Mouse (Mus musculus): ENCODE measurements around the gene Zc3h12c. TPM values are rescaled to one million over a fixed set of nuclear protein-coding genes. Genes with fewer than 3 reads are reported as not detected.
"Not testable (repeated sequence)": the region's sequence is repeated elsewhere in the genome, so short reads cannot be mapped to it uniquely, and the experiment has no call there.

Gene Zc3h12c
- polyA plus RNA-seq, 1 experiment from 2014 or later = 2.2 TPM

GRCm38 (mm10) chr9:52091752-52092151 is 76.6 kb downstream of the Zc3h12c start:
- no peak overlapping the region for H3K4me2 ChIP-seq (ENCODE audit: low read depth, low read length)
- no peak overlapping the region for H3K9ac ChIP-seq (ENCODE audit: low read length)
- no peak overlapping the region for H3K27ac ChIP-seq (ENCODE audit: low read length)
- 91% methylated on average over 9 of the region's 9 CpGs for WGBS
- no peak for ATAC-seq (ENCODE audit: insufficient read depth, low FRiP score)
- H3K4me1 ChIP-seq (ENCODE audit: control insufficient read depth, insufficient read depth, low read length) = no peaks in the 10 kb centered on the region
- 0 out of 2 replicates have a peak, but pooled peaks cover 4% of the 10 kb centered on the region for H3K36me3 ChIP-seq (ENCODE audit: control insufficient read depth, insufficient read depth, low read length)
- no peaks in the 10 kb centered on the region for H3K27me3 ChIP-seq (ENCODE audit: control insufficient read depth, insufficient read depth, low read length)
- no peak overlapping the region for H3K4me3 ChIP-seq (replicated peaks; ENCODE audit: low read length)
- no peaks in the 10 kb centered on the region for H3K9me3 ChIP-seq (replicated peaks; ENCODE audit: control insufficient read depth, low read length)

- Histone ChIP-seq H3K36me3 (ENCODE audit: control insufficient read depth, insufficient read depth, low read length) (0 out of 2 replicates have a peak, but pooled peaks cover 14% of the 10 kb centered on the region), H3K9me3 (replicated peaks; ENCODE audit: control insufficient read depth, low read length) (no peaks in the 10 kb centered on the region), H3K9ac (ENCODE audit: low read length) (no peak overlapping the region), H3K4me2 (ENCODE audit: low read depth, low read length) (no peak overlapping the region), H3K4me3 (replicated peaks; ENCODE audit: low read length) (no peak overlapping the region), H3K27me3 (ENCODE audit: control insufficient read depth, insufficient read depth, low read length) (no peaks in the 10 kb centered on the region), H3K4me1 (ENCODE audit: control insufficient read depth, insufficient read depth, low read length) (no peaks in the 10 kb centered on the region), H3K27ac (ENCODE audit: low read length) (no peak overlapping the region)
- no peak for ATAC-seq (ENCODE audit: insufficient read depth, low FRiP score)
- WGBS = 75% methylated on average over 4 of the region's 4 CpGs
Measured at GRCm38 (mm10) chr9:52082414-52082813, 86.0 kb downstream of the Zc3h12c start.

GRCm38 (mm10) chr9:52081979-52082378 is 86.4 kb downstream of the Zc3h12c start:
- Histone ChIP-seq H3K27ac (ENCODE audit: low read length) (no peak overlapping the region), H3K4me2 (ENCODE audit: low read depth, low read length) (no peak overlapping the region), H3K9ac (ENCODE audit: low read length) (no peak overlapping the region), H3K36me3 (ENCODE audit: control insufficient read depth, insufficient read depth, low read length) (0 out of 2 replicates have a peak, but pooled peaks cover 13% of the 10 kb centered on the region), H3K4me3 (replicated peaks; ENCODE audit: low read length) (no peak overlapping the region), H3K9me3 (replicated peaks; ENCODE audit: control insufficient read depth, low read length) (no peaks in the 10 kb centered on the region), H3K4me1 (ENCODE audit: control insufficient read depth, insufficient read depth, low read length) (no peaks in the 10 kb centered on the region), H3K27me3 (ENCODE audit: control insufficient read depth, insufficient read depth, low read length) (no peaks in the 10 kb centered on the region)
- no peak for ATAC-seq (ENCODE audit: insufficient read depth, low FRiP score)
- WGBS = 41% methylated on average over 2 of the region's 2 CpGs

- Histone ChIP-seq H3K27me3 (ENCODE audit: control insufficient read depth, insufficient read depth, low read length) (no peaks in the 10 kb centered on the region), H3K27ac (ENCODE audit: low read length) (no peak overlapping the region), H3K4me1 (ENCODE audit: control insufficient read depth, insufficient read depth, low read length) (no peaks in the 10 kb centered on the region), H3K9ac (ENCODE audit: low read length) (no peak overlapping the region), H3K4me3 (replicated peaks; ENCODE audit: low read length) (no peak overlapping the region), H3K36me3 (ENCODE audit: control insufficient read depth, insufficient read depth, low read length) (peaks cover 19% of the 10 kb centered on the region; the same call in 1 of the 2 replicates), H3K4me2 (ENCODE audit: low read depth, low read length) (no peak overlapping the region), H3K9me3 (replicated peaks; ENCODE audit: control insufficient read depth, low read length) (no peaks in the 10 kb centered on the region)
- 67% methylated on average over 1 of the region's 1 CpGs for WGBS
- ATAC-seq (ENCODE audit: insufficient read depth, low FRiP score) = no peak
Measured at GRCm38 (mm10) chr9:52077692-52078091, 90.7 kb downstream of the Zc3h12c start.

- H3K4me2 ChIP-seq (ENCODE audit: low read depth, low read length) = no peak overlapping the region
- 85% methylated on average over 2 of the region's 2 CpGs for WGBS
- no peaks in the 10 kb centered on the region for H3K4me1 ChIP-seq (ENCODE audit: control insufficient read depth, insufficient read depth, low read length)
- no peaks in the 10 kb centered on the region for H3K9me3 ChIP-seq (replicated peaks; ENCODE audit: control insufficient read depth, low read length)
- peaks cover 21% of the 10 kb centered on the region for H3K36me3 ChIP-seq (ENCODE audit: control insufficient read depth, insufficient read depth, low read length)
- no peak overlapping the region for H3K4me3 ChIP-seq (replicated peaks; ENCODE audit: low read length)
- no peak overlapping the region for H3K9ac ChIP-seq (ENCODE audit: low read length)
- ATAC-seq (ENCODE audit: insufficient read depth, low FRiP score) = no peak
- H3K27ac ChIP-seq (ENCODE audit: low read length) = no peak overlapping the region
- no peaks in the 10 kb centered on the region for H3K27me3 ChIP-seq (ENCODE audit: control insufficient read depth, insufficient read depth, low read length)
Measured at GRCm38 (mm10) chr9:52076089-52076488, 92.3 kb downstream of the Zc3h12c start.

- Histone ChIP-seq H3K27ac (ENCODE audit: low read length) (no peak overlapping the region), H3K9ac (ENCODE audit: low read length) (no peak overlapping the region), H3K4me2 (ENCODE audit: low read depth, low read length) (no peak overlapping the region), H3K36me3 (ENCODE audit: control insufficient read depth, insufficient read depth, low read length) (peaks cover 24% of the 10 kb centered on the region), H3K27me3 (ENCODE audit: control insufficient read depth, insufficient read depth, low read length) (no peaks in the 10 kb centered on the region), H3K9me3 (replicated peaks; ENCODE audit: control insufficient read depth, low read length) (no peaks in the 10 kb centered on the region), H3K4me3 (replicated peaks; ENCODE audit: low read length) (no peak overlapping the region), H3K4me1 (ENCODE audit: control insufficient read depth, insufficient read depth, low read length) (no peaks in the 10 kb centered on the region)
- ATAC-seq (ENCODE audit: insufficient read depth, low FRiP score) = no peak
Measured at GRCm38 (mm10) chr9:52072202-52072601, 96.2 kb downstream of the Zc3h12c start.

GRCm38 (mm10) chr9:52071352-52071751 is 97.0 kb downstream of the Zc3h12c start:
- H3K4me3 ChIP-seq (replicated peaks; ENCODE audit: low read length); H3K27ac ChIP-seq (ENCODE audit: low read length); H3K27me3 ChIP-seq (ENCODE audit: control insufficient read depth, insufficient read depth, low read length); H3K9ac ChIP-seq (ENCODE audit: low read length); H3K4me1 ChIP-seq (ENCODE audit: control insufficient read depth, insufficient read depth, low read length); ATAC-seq (ENCODE audit: insufficient read depth, low FRiP score); H3K9me3 ChIP-seq (replicated peaks; ENCODE audit: control insufficient read depth, low read length); H3K4me2 ChIP-seq (ENCODE audit: low read depth, low read length): not testable (repeated sequence)
- peaks cover 24% of the 10 kb centered on the region for H3K36me3 ChIP-seq (ENCODE audit: control insufficient read depth, insufficient read depth, low read length)

- Histone ChIP-seq H3K4me2 (ENCODE audit: low read depth, low read length) (no peak overlapping the region), H3K36me3 (ENCODE audit: control insufficient read depth, insufficient read depth, low read length) (peaks cover 24% of the 10 kb centered on the region), H3K4me1 (ENCODE audit: control insufficient read depth, insufficient read depth, low read length) (no peaks in the 10 kb centered on the region), H3K4me3 (replicated peaks; ENCODE audit: low read length) (no peak overlapping the region), H3K27ac (ENCODE audit: low read length) (no peak overlapping the region), H3K27me3 (ENCODE audit: control insufficient read depth, insufficient read depth, low read length) (no peaks in the 10 kb centered on the region), H3K9me3 (replicated peaks; ENCODE audit: control insufficient read depth, low read length) (no peaks in the 10 kb centered on the region), H3K9ac (ENCODE audit: low read length) (no peak overlapping the region)
- WGBS = 94% methylated on average over 2 of the region's 2 CpGs
- no peak for ATAC-seq (ENCODE audit: insufficient read depth, low FRiP score)
Measured at GRCm38 (mm10) chr9:52070052-52070451, 98.3 kb downstream of the Zc3h12c start.

Measured in stomach, embryonic 16.5 days (tissue).